Mouse (Mus musculus) ES-E14 (cell line): Measurements from ENCODE around the gene Icmt.

ENCODE experiments used
- HCFC1 ChIP-seq: IDR thresholded peaks from 2 replicates; pipeline ENCODE4 v1.6.1; 2012; ENCODE audit warnings: low read length, inconsistent platforms, borderline replicate concordance; ENCODE audit not compliant: insufficient read depth
- MAFK ChIP-seq: IDR thresholded peaks from 2 replicates; pipeline ENCODE4 v1.6.1; 2014; ENCODE audit warnings: mild to moderate bottlenecking, low read depth, low read length, inconsistent platforms; ENCODE audit not compliant: insufficient read depth
- ZC3H11A ChIP-seq: IDR thresholded peaks from 2 replicates; pipeline ENCODE4 v1.6.1; 2012; ENCODE audit warnings: low read depth, mild to moderate bottlenecking, inconsistent platforms, low read length, borderline replicate concordance

DNA sequence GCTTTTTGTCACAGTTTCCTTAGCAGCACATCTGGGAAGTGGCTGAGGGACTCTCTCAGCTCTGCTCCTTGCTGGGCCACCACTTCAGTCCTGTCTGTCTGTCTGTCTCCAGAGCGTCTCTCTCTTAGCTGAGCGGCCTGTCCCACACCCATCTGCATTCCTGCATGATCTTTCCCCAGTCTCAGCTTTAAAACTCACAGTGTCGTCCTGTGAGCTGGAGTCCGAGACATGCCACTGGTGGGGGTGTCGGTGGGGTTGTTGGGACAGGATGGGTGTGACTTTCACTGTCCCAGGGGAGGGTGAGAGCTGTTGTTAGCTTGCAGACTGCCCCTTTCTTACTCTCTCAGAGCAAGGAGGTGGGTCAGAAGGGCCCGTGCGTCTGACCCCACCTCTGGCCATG is 58.6 kb downstream of the Icmt start:
- no peak for TF ChIP-seq HCFC1
- no peak for TF ChIP-seq MAFK
- TF ChIP-seq ZC3H11A, result no peak
